Mouse (Mus musculus): Measurements from ENCODE around the gene Zcwpw1. TPM values are rescaled to one million over a fixed set of nuclear protein-coding genes. Genes with fewer than 3 reads are reported as not detected.
"Not testable (repeated sequence)": the region's sequence is repeated elsewhere in the genome, so short reads cannot be mapped to it uniquely, and the experiment has no call there.

Zcwpw1 gene
- total and polyA plus RNA-seq, 2 experiments from 2014 or later: 4.9 to 11.4 TPM

DNA sequence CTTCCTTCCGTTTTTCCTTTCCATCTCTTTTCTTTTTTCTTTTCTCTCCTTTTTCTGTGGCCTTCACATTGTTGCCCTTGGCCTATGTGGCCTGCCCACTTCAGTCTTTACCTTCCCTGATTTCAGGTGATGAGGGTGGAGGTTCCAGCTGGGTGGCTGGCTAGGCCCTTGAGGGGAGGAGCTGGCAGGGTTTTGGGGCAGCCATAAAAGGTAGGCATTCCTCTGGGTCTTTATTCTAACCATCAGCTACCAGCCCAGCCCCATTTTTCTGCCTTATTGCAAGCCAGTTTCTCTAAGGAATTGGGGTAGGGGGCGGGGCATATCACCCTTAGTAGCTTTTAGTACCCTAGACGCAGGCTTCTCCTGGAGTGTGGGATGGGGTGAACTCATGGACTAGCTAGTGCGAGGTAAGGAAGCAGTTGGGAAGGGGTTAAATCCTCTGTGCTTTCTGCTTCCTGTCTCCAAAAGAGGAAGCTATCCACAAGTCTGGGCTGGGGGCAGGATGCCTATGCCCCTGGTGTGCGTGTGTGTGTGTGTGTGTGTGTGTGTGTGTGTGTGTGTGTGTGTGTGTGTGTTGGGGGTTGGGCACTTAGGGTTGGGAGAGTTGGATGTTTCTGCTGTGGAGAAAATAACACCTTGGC, 39.3 kb upstream of the Zcwpw1 start:
- peak overlapping the region; percentile 98 for H3K4me2 ChIP-seq (ENCODE audit: low read depth, low read length)
- H3K4me1 ChIP-seq (ENCODE audit: insufficient read depth, low read length): peaks cover 18% of the 10 kb centered on the region; the same call in 1 of the 2 replicates
- H3K27ac ChIP-seq: peak overlapping the region; percentile 41; the same call in 1 of the 2 replicates
- H3K9ac ChIP-seq (replicated peaks; ENCODE audit: low read length): peak overlapping the region; percentile 30; the same call in 1 of the 2 replicates
- no peaks in the 10 kb centered on the region for H3K9me3 ChIP-seq (ENCODE audit: low read length)
- no peak for ATAC-seq
- H3K27me3 ChIP-seq (ENCODE audit: insufficient read depth, low read length): no peaks in the 10 kb centered on the region
- no peak for TF ChIP-seq CTCF (IDR thresholded peaks at IDR 0.05; ENCODE audit: low read depth)
- peak overlapping the region; percentile 64 for H3K4me3 ChIP-seq (ENCODE audit: low read length)
- H3K36me3 ChIP-seq (ENCODE audit: insufficient read depth, low read length): peaks cover 17% of the 10 kb centered on the region; the same call in 1 of the 2 replicates
- DNase-seq (ENCODE audit: low spot score): no peak
- 33% methylated on average over 5 of the region's 5 CpGs for WGBS

- Histone ChIP-seq H3K27me3 (ENCODE audit: insufficient read depth, low read length) (no peaks in the 10 kb centered on the region), H3K4me3 (ENCODE audit: low read length) (no peak overlapping the region), H3K9ac (replicated peaks; ENCODE audit: low read length) (0 out of 2 replicates have a peak overlapping the region, but pooled peaks have one; percentile 28), H3K36me3 (ENCODE audit: insufficient read depth, low read length) (peaks cover 17% of the 10 kb centered on the region; the same call in 1 of the 2 replicates), H3K4me1 (ENCODE audit: insufficient read depth, low read length) (peaks cover 18% of the 10 kb centered on the region; the same call in 1 of the 2 replicates), H3K9me3 (ENCODE audit: low read length) (no peaks in the 10 kb centered on the region), H3K27ac (peak overlapping the region; percentile 41; the same call in 1 of the 2 replicates), H3K4me2 (ENCODE audit: low read depth, low read length) (peak overlapping the region; percentile 98; the same call in 1 of the 2 replicates)
- WGBS: 70% methylated on average over 6 of the region's 6 CpGs
- no peak for TF ChIP-seq CTCF (IDR thresholded peaks at IDR 0.05; ENCODE audit: low read depth)
- no peak for DNase-seq (ENCODE audit: low spot score)
- ATAC-seq: no peak
Measured at GRCm38 (mm10) chr5:137749196-137749836, 38.3 kb upstream of the Zcwpw1 start.

GRCm38 (mm10) chr5:137750212-137750611, 37.4 kb upstream of the Zcwpw1 start:
- H3K27ac ChIP-seq; H3K4me3 ChIP-seq (ENCODE audit: low read length); H3K9ac ChIP-seq (replicated peaks; ENCODE audit: low read length); ATAC-seq; H3K9me3 ChIP-seq (ENCODE audit: low read length); H3K4me2 ChIP-seq (ENCODE audit: low read depth, low read length); DNase-seq (ENCODE audit: low spot score); H3K27me3 ChIP-seq (ENCODE audit: insufficient read depth, low read length): not testable (repeated sequence)
- Histone ChIP-seq H3K4me1 (ENCODE audit: insufficient read depth, low read length) (peaks cover 18% of the 10 kb centered on the region; the same call in 1 of the 2 replicates), H3K36me3 (ENCODE audit: insufficient read depth, low read length) (peaks cover 17% of the 10 kb centered on the region; the same call in 1 of the 2 replicates)
- WGBS: 98% methylated on average over 6 of the region's 8 CpGs

DNA sequence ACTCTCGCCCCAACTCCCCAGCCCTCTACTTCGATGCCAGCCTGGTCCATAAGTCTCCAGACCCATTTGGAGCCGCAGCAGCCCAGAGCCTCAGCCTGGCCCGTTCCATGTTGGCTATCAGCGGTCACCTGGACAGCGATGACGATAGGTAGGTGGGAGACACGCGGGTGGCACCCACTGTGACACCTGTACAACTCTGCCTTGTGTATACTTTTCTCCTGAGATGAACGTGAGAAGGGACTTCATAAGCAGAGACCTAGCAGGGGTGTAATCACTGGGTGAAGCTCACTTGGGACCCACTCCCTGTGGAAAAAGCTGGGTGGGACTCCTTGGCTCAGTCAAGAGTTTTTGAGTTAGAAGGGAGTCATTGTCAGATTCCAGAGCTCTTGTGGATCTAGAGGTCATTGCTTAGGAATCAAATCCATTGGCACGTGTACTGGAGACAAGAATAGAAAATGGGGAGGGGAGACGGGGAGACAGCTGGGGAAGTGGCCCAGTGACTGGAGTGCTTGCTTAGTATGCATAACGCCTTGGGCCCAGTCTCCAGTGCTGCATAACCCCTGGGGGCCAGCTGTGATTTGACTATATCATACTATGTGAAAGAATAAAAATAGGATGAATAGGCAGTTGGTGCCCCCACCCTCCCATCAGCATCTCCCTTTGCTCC, 36.2 kb upstream of the Zcwpw1 start:
- no peak overlapping the region for H3K4me2 ChIP-seq (ENCODE audit: low read depth, low read length)
- no peaks in the 10 kb centered on the region for H3K9me3 ChIP-seq (ENCODE audit: low read length)
- no peaks in the 10 kb centered on the region for H3K27me3 ChIP-seq (ENCODE audit: insufficient read depth, low read length)
- no peak overlapping the region for H3K4me3 ChIP-seq (ENCODE audit: low read length)
- H3K4me1 ChIP-seq (ENCODE audit: insufficient read depth, low read length): peaks cover 18% of the 10 kb centered on the region; the same call in 1 of the 2 replicates
- no peak for TF ChIP-seq CTCF (IDR thresholded peaks at IDR 0.05; ENCODE audit: low read depth)
- ATAC-seq (no peak), DNase-seq (ENCODE audit: low spot score) (no peak)
- H3K27ac ChIP-seq: no peak overlapping the region
- peaks cover 17% of the 10 kb centered on the region; the same call in 1 of the 2 replicates for H3K36me3 ChIP-seq (ENCODE audit: insufficient read depth, low read length)
- 88% methylated on average over 13 of the region's 13 CpGs for WGBS
- H3K9ac ChIP-seq (replicated peaks; ENCODE audit: low read length): no peak overlapping the region

GRCm38 (mm10) chr5:137751988-137752387, 35.6 kb upstream of the Zcwpw1 start:
- no peak overlapping the region for H3K9ac ChIP-seq (replicated peaks; ENCODE audit: low read length)
- no peak overlapping the region for H3K4me2 ChIP-seq (ENCODE audit: low read depth, low read length)
- TF ChIP-seq CTCF (IDR thresholded peaks at IDR 0.05; ENCODE audit: low read depth): no peak
- H3K9me3 ChIP-seq (ENCODE audit: low read length): no peaks in the 10 kb centered on the region
- no peaks in the 10 kb centered on the region for H3K27me3 ChIP-seq (ENCODE audit: insufficient read depth, low read length)
- no peak overlapping the region for H3K27ac ChIP-seq
- DNase-seq (ENCODE audit: low spot score) (no peak), ATAC-seq (no peak)
- 91% methylated on average over 6 of the region's 6 CpGs for WGBS
- peaks cover 18% of the 10 kb centered on the region; the same call in 1 of the 2 replicates for H3K4me1 ChIP-seq (ENCODE audit: insufficient read depth, low read length)
- H3K4me3 ChIP-seq (ENCODE audit: low read length): no peak overlapping the region
- peaks cover 17% of the 10 kb centered on the region; the same call in 1 of the 2 replicates for H3K36me3 ChIP-seq (ENCODE audit: insufficient read depth, low read length)

GRCm38 (mm10) chr5:137753111-137753832, 34.3 kb upstream of the Zcwpw1 start:
- Histone ChIP-seq H3K27ac (no peak overlapping the region), H3K4me1 (ENCODE audit: insufficient read depth, low read length) (0 out of 2 replicates have a peak, but pooled peaks cover 11% of the 10 kb centered on the region), H3K27me3 (ENCODE audit: insufficient read depth, low read length) (no peaks in the 10 kb centered on the region), H3K4me3 (ENCODE audit: low read length) (no peak overlapping the region), H3K9ac (replicated peaks; ENCODE audit: low read length) (no peak overlapping the region), H3K4me2 (ENCODE audit: low read depth, low read length) (no peak overlapping the region), H3K36me3 (ENCODE audit: insufficient read depth, low read length) (peaks cover 17% of the 10 kb centered on the region; the same call in 1 of the 2 replicates), H3K9me3 (ENCODE audit: low read length) (no peaks in the 10 kb centered on the region)
- DNase-seq (ENCODE audit: low spot score) (no peak), ATAC-seq (no peak)
- TF ChIP-seq CTCF (IDR thresholded peaks at IDR 0.05; ENCODE audit: low read depth): no peak
- WGBS: 85% methylated on average over 13 of the region's 13 CpGs

All from hindbrain, postnatal 0 days (tissue).